Mouse (Mus musculus) limb, embryonic 13.5 days (tissue): ENCODE measurements around the gene Baz1b. TPM values are rescaled to one million over a fixed set of nuclear protein-coding genes. Genes with fewer than 3 reads are reported as not detected.

Experiments used
- ATAC-seq: fragments of 200-750 bp; cut with Nextera tagmentation; 2 replicates; pipeline ENCODE4 v1.8.0; 2017; ENCODE audit warnings: low read depth, moderate number of reproducible peaks, moderate TSS enrichment; ENCODE audit not compliant: low FRiP score
- H3K27ac ChIP-seq: fragments of 300-500 bp; sonication (generic); 2 replicates; pipeline ENCODE4 v1.5.1; 2015; ENCODE audit warnings: inconsistent platforms, mild to moderate bottlenecking, moderate library complexity
- H3K27me3 ChIP-seq: fragments of 300-500 bp; sonication (generic); 2 replicates; pipeline ENCODE4 v1.6.1; 2015; ENCODE audit warnings: mild to moderate bottlenecking, inconsistent platforms
- H3K36me3 ChIP-seq: fragments of 300-500 bp; sonication (generic); 2 replicates; pipeline ENCODE4 v1.6.1; 2015; ENCODE audit warnings: inconsistent platforms, mild to moderate bottlenecking, moderate library complexity
- H3K4me1 ChIP-seq: fragments of 300-500 bp; sonication (generic); 2 replicates; pipeline ENCODE4 v1.6.1; 2015; ENCODE audit warnings: inconsistent platforms
- H3K4me2 ChIP-seq: fragments of 300-500 bp; sonication (generic); replicated peaks from 2 replicates; pipeline ENCODE4 v1.6.1; 2015; ENCODE audit warnings: inconsistent platforms, mild to moderate bottlenecking, moderate library complexity
- H3K4me3 ChIP-seq: fragments of 300-500 bp; sonication (generic); 2 replicates; pipeline ENCODE4 v1.5.1; 2015; ENCODE audit warnings: moderate library complexity, mild to moderate bottlenecking, inconsistent platforms
- H3K9ac ChIP-seq: fragments of 300-500 bp; sonication (generic); 2 replicates; pipeline ENCODE4 v1.6.1; 2015; ENCODE audit warnings: mild to moderate bottlenecking, inconsistent platforms
- H3K9me3 ChIP-seq: fragments of 300-500 bp; sonication (generic); 2 replicates; pipeline ENCODE4 v1.6.1; 2016; ENCODE audit warnings: inconsistent platforms
- WGBS: fragments of 180-500 bp; shearing (Covaris S2); methylation state at CpG from one replicate; pipeline ENCODE4 v1.1.7; 2015; 5-methylcytosine and 5-hydroxymethylcytosine counted together
- microRNA-seq: library from miRNA; unstranded; fragments of <30 nt; microRNA quantifications from one replicate; pipeline ENCODE4, GENCODE M21; 2016
- polyA plus RNA-seq: library from polyadenylated mRNA; unstranded; fragments of >200 nt; fragmentation: Nextera tagmentation; extraction: Ambion mirVana; gene quantifications from 2 replicates; pipeline ENCODE4 v1.2.1, GENCODE M21; 2015

Baz1b gene
- polyA plus RNA-seq, 1 experiment from 2014 or later, result 50.3 TPM

DNA sequence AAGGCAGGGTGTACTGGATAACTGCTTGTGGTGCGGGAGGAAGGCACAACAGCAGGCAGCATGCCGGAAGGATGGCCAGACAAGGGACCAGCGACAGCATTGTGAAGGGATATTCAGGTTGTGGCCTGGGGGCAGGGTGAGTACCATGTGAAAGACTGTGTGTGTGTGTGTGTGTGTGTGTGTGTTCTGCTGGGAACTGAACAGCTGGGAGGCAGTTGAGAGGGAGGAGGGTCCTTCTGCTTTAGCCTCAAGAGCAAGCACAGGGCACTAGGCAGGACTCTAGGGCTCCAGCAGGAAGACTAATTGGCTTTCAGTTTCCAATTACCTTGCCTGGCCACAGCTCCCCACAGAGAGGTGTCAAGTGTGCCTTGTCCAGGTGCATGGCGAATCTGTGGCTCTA lies 104.1 kb downstream of the Baz1b start:
- no peak overlapping the region for H3K4me2 ChIP-seq
- H3K27ac ChIP-seq, result no peak overlapping the region
- no peak overlapping the region for H3K4me3 ChIP-seq
- no peaks in the 10 kb centered on the region for H3K36me3 ChIP-seq
- H3K27me3 ChIP-seq, result no peaks in the 10 kb centered on the region
- no peak for ATAC-seq
- WGBS, result 36% methylated on average over 4 of the region's 4 CpGs
- H3K4me1 ChIP-seq, result peaks cover 11% of the 10 kb centered on the region; the same call in 1 of the 2 replicates
- no peaks in the 10 kb centered on the region for H3K9me3 ChIP-seq
- H3K9ac ChIP-seq, result no peak overlapping the region

DNA sequence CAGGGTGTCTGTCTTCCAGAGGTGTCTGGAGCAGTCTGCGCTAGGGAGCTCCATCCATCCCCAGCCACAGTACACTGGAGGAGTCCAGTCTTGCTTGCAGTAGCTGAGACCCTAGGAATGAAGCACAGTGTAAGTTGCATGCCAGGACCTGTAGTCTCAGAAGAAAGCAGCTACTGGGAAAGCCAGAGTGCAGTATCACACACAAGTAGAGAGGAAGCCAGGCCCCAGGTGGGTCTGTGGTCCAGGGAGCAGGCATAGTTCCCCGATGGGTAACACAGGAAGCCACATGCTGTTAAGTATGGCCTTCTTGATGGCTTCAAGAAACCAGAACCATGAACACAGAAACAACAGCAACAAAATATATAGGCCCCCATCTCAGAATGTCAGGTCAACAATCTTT lies 104.9 kb downstream of the Baz1b start:
- Histone ChIP-seq H3K9me3 (no peaks in the 10 kb centered on the region), H3K4me3 (no peak overlapping the region), H3K4me1 (peaks cover 11% of the 10 kb centered on the region; the same call in 1 of the 2 replicates), H3K27ac (no peak overlapping the region), H3K9ac (no peak overlapping the region), H3K4me2 (no peak overlapping the region), H3K36me3 (no peaks in the 10 kb centered on the region), H3K27me3 (no peaks in the 10 kb centered on the region)
- WGBS, result 58% methylated on average over 2 of the region's 2 CpGs
- ATAC-seq, result no peak

Small RNAs within 50 kb of the gene (microRNA-seq; reads per million reads assigned to microRNA genes)
- gene Gm25315, result not detected

Other genes starting within 250 kb of the Baz1b start
- gene Cldn4, start 240.3 kb upstream of the Baz1b start, polyA plus RNA-seq, result 16.7 and 18.9 TPM in 2 replicates
- 8.1 and 8.4 TPM in 2 replicates for gene Cldn3, start 201.1 kb upstream of the Baz1b start, polyA plus RNA-seq
- gene Abhd11, start 178.1 kb upstream of the Baz1b start, polyA plus RNA-seq, result 51.7 and 55.1 TPM in 2 replicates
- 11.7 and 13.1 TPM in 2 replicates for gene Stx1a, start 163.8 kb upstream of the Baz1b start, polyA plus RNA-seq
- 35.5 and 35.7 TPM in 2 replicates for gene Dnajc30, start 123.1 kb upstream of the Baz1b start, polyA plus RNA-seq
- gene Bud23, start 122.3 kb upstream of the Baz1b start, polyA plus RNA-seq, result 143 and 145 TPM in 2 replicates
- 12.7 and 15.1 TPM in 2 replicates for gene Vps37d, start 109.0 kb upstream of the Baz1b start, polyA plus RNA-seq
- 1.6 and 2.2 TPM in 2 replicates for gene Mlxipl, start 97.4 kb upstream of the Baz1b start, polyA plus RNA-seq
- 29.0 and 32.5 TPM in 2 replicates for gene Tbl2, start 37.6 kb upstream of the Baz1b start, polyA plus RNA-seq
- gene Bcl7b, start 19.0 kb upstream of the Baz1b start, polyA plus RNA-seq, result 47.3 and 50.0 TPM in 2 replicates
- 19.4 and 21.1 TPM in 2 replicates for gene Fzd9, start 64.0 kb downstream of the Baz1b start, polyA plus RNA-seq
- gene Fkbp6, start 162.8 kb downstream of the Baz1b start, polyA plus RNA-seq, result not detected in 2 replicates
- gene Trim50, start 166.0 kb downstream of the Baz1b start, polyA plus RNA-seq, result not detected in 2 replicates
- 38.8 and 39.8 TPM in 2 replicates for gene Nsun5, start 182.7 kb downstream of the Baz1b start, polyA plus RNA-seq
- gene Pom121, start 207.3 kb downstream of the Baz1b start, polyA plus RNA-seq, result 15.5 and 15.9 TPM in 2 replicates